Mouse (Mus musculus) ES-E14 (cell line): ENCODE results near the gene Itpr1.

ENCODE experiments used
- HCFC1 ChIP-seq: IDR thresholded peaks from 2 replicates; pipeline ENCODE4 v1.6.1; 2012; ENCODE audit warnings: low read length, inconsistent platforms, borderline replicate concordance; ENCODE audit not compliant: insufficient read depth
- MAFK ChIP-seq: IDR thresholded peaks from 2 replicates; pipeline ENCODE4 v1.6.1; 2014; ENCODE audit warnings: mild to moderate bottlenecking, low read depth, low read length, inconsistent platforms; ENCODE audit not compliant: insufficient read depth
- ZC3H11A ChIP-seq: IDR thresholded peaks from 2 replicates; pipeline ENCODE4 v1.6.1; 2012; ENCODE audit warnings: low read depth, mild to moderate bottlenecking, inconsistent platforms, low read length, borderline replicate concordance
- ZNF384 ChIP-seq: IDR thresholded peaks from 2 replicates; pipeline ENCODE4 v1.6.1; 2012; ENCODE audit warnings: low read depth, low read length, inconsistent platforms

- TF ChIP-seq ZNF384 (no peak), HCFC1 (no peak), ZC3H11A (no peak), MAFK (no peak)
These were observed 24.7 kb downstream of the Itpr1 start for GRCm38 (mm10) chr6:108237585-108237984.
